Mouse (Mus musculus) limb, embryonic 13.5 days (tissue): ENCODE measurements around the gene Marc2. TPM values are rescaled to one million over a fixed set of nuclear protein-coding genes. Genes with fewer than 3 reads are reported as not detected.

Source experiments
- ATAC-seq: fragments of 200-750 bp; cut with Nextera tagmentation; 2 replicates; pipeline ENCODE4 v1.8.0; 2017; ENCODE audit warnings: low read depth, moderate number of reproducible peaks, moderate TSS enrichment; ENCODE audit not compliant: low FRiP score
- H3K27ac ChIP-seq: fragments of 300-500 bp; sonication (generic); 2 replicates; pipeline ENCODE4 v1.5.1; 2015; ENCODE audit warnings: inconsistent platforms, mild to moderate bottlenecking, moderate library complexity
- H3K27me3 ChIP-seq: fragments of 300-500 bp; sonication (generic); 2 replicates; pipeline ENCODE4 v1.6.1; 2015; ENCODE audit warnings: mild to moderate bottlenecking, inconsistent platforms
- H3K36me3 ChIP-seq: fragments of 300-500 bp; sonication (generic); 2 replicates; pipeline ENCODE4 v1.6.1; 2015; ENCODE audit warnings: inconsistent platforms, mild to moderate bottlenecking, moderate library complexity
- H3K4me1 ChIP-seq: fragments of 300-500 bp; sonication (generic); 2 replicates; pipeline ENCODE4 v1.6.1; 2015; ENCODE audit warnings: inconsistent platforms
- H3K4me2 ChIP-seq: fragments of 300-500 bp; sonication (generic); replicated peaks from 2 replicates; pipeline ENCODE4 v1.6.1; 2015; ENCODE audit warnings: inconsistent platforms, mild to moderate bottlenecking, moderate library complexity
- H3K4me3 ChIP-seq: fragments of 300-500 bp; sonication (generic); 2 replicates; pipeline ENCODE4 v1.5.1; 2015; ENCODE audit warnings: moderate library complexity, mild to moderate bottlenecking, inconsistent platforms
- H3K9ac ChIP-seq: fragments of 300-500 bp; sonication (generic); 2 replicates; pipeline ENCODE4 v1.6.1; 2015; ENCODE audit warnings: mild to moderate bottlenecking, inconsistent platforms
- H3K9me3 ChIP-seq: fragments of 300-500 bp; sonication (generic); 2 replicates; pipeline ENCODE4 v1.6.1; 2016; ENCODE audit warnings: inconsistent platforms
- WGBS: fragments of 180-500 bp; shearing (Covaris S2); methylation state at CpG from one replicate; pipeline ENCODE4 v1.1.7; 2015; 5-methylcytosine and 5-hydroxymethylcytosine counted together
- polyA plus RNA-seq: library from polyadenylated mRNA; unstranded; fragments of >200 nt; fragmentation: Nextera tagmentation; extraction: Ambion mirVana; gene quantifications from 2 replicates; pipeline ENCODE4 v1.2.1, GENCODE M21; 2015

Gene Marc2
- polyA plus RNA-seq, 1 experiment from 2014 or later: 167 TPM

DNA sequence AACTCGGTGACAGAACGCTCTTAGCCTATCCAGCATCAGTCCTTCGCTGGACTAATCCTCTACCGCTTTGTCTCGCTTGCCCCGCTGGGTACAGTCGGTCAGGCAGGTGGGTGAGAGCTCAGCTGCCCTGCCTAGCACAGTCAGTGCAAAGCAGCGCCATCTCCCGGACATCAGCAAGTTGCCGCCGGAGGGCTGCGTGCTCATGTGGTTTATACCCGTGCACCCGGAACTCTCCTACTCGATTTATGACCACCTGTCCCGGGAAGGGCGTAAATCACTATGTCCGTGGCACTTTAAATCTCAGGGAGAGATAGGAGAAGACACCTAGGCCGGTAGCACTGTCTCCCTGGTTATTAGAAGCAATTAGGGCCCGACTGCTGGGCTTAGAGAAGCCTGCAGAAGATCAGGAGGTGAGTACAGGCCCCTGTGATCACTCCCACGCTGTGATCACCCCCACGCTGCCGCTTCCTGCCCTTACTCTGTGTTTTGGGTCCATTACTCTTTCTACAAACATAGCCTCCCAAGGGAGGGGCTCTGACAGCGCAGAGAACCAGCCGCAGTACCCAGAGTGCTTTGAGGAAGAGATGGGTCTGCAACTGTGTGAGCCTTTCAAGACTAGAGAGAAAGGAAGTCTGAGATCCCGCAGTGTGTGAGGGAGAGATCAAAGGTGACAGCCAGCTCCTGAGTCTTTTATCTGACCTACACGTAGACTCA, 52.9 kb downstream of the Marc2 start:
- no peak overlapping the region for H3K4me3 ChIP-seq
- H3K9ac ChIP-seq: no peak overlapping the region
- H3K9me3 ChIP-seq: no peaks in the 10 kb centered on the region
- H3K4me2 ChIP-seq: peak overlapping the region; percentile 23; the same call in 1 of the 2 replicates
- no peaks in the 10 kb centered on the region for H3K36me3 ChIP-seq
- no peaks in the 10 kb centered on the region for H3K4me1 ChIP-seq
- no peak for ATAC-seq
- H3K27ac ChIP-seq: no peak overlapping the region
- WGBS: 9% methylated on average over 27 of the region's 27 CpGs
- peaks cover 20% of the 10 kb centered on the region for H3K27me3 ChIP-seq

DNA sequence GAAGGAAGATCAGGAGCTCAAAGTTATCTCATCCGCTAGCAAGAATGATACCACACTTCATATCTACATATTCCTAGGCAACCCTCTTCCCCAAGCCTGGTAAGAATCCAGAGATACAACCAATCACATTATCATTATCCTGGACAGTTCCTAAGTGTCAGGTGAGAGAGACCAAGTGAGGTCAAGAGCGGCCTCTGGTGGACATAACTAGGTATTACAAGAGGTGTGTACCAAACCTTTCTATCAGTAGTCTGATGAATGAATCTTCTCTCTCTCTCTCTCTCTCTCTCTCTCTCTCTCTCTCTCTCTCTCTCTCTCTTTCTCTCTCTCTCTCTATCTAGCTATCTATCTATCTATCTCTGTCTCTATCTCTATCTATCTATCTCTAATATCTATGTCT, 55.1 kb downstream of the Marc2 start:
- Histone ChIP-seq H3K27ac (no peak overlapping the region), H3K9me3 (no peaks in the 10 kb centered on the region), H3K36me3 (no peaks in the 10 kb centered on the region), H3K4me1 (no peaks in the 10 kb centered on the region), H3K4me2 (no peak overlapping the region), H3K4me3 (no peak overlapping the region), H3K27me3 (peaks cover 20% of the 10 kb centered on the region), H3K9ac (no peak overlapping the region)
- 5% methylated on average over 2 of the region's 2 CpGs for WGBS
- no peak for ATAC-seq

DNA sequence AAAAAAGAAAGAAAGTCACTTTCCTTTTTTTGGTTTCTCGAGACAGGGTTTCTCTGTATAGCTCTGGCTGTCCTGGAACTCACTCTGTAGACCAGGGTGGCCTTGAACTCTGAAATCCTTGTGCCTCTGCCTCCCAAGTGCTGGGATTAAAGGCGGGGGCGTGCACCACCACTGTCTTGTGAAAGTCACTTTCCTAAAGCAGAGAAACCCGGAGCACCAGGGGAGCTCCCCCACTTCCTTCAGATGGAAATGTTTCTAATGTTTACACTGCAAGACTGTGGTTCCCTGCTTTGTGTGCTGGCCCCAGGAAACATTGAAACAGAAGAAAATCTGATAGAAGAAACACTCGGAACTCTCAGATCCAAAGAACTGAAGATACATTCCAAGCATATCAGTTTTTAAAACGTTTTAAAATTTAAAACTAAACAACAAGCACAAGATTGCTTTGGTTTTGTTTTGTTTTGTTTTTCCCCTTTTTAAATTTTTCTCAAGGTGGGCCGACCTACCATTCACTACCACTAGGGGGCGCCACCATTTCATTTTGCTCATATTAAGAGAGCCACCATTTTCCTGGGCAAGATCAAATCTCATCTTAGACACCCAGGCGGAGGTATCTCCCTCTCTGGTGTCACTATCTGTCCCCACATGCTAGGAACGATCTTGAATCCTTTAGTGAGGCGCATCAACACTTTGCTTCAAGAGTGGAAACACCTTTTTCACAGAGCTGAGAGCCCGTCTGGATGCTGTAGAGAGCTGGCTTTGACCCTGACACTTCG, 59.7 kb downstream of the Marc2 start:
- H3K9me3 ChIP-seq: no peaks in the 10 kb centered on the region
- no peak for ATAC-seq
- 66% methylated on average over 13 of the region's 13 CpGs for WGBS

DNA sequence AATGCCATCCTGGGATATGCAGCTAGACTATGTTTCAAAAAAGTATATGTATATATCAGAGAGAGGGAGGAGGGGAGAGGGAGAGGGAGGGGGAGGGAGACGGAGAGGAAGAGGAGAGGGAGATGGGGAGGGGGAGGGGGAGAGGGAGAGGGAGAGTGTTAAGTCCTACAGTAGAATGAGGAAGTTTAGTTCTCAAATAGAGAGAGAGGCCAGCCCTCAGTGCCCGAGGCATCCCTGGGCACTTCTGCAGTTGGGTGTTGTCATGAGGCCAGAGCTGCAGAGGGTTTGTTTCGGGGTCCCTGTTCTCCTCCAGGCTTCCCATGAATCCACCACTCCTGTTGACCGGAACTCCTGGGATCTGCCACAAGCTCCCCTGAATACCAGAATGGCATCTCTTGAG, 62.6 kb downstream of the Marc2 start:
- Histone ChIP-seq H3K9me3 (no peaks in the 10 kb centered on the region), H3K27ac (no peak overlapping the region), H3K4me2 (no peak overlapping the region), H3K4me3 (no peak overlapping the region), H3K9ac (no peak overlapping the region), H3K4me1 (no peaks in the 10 kb centered on the region), H3K36me3 (no peaks in the 10 kb centered on the region), H3K27me3 (peaks cover 16% of the 10 kb centered on the region)
- 80% methylated on average over 4 of the region's 4 CpGs for WGBS
- no peak for ATAC-seq

More for the DNA sequence above, 59.7 kb downstream of the Marc2 start:
- H3K36me3 ChIP-seq: no peaks in the 10 kb centered on the region
- peaks cover 12% of the 10 kb centered on the region; the same call in 1 of the 2 replicates for H3K27me3 ChIP-seq
- no peaks in the 10 kb centered on the region for H3K4me1 ChIP-seq
- H3K9ac ChIP-seq: no peak overlapping the region
- H3K4me3 ChIP-seq: no peak overlapping the region
- H3K4me2 ChIP-seq: no peak overlapping the region
- no peak overlapping the region for H3K27ac ChIP-seq

DNA sequence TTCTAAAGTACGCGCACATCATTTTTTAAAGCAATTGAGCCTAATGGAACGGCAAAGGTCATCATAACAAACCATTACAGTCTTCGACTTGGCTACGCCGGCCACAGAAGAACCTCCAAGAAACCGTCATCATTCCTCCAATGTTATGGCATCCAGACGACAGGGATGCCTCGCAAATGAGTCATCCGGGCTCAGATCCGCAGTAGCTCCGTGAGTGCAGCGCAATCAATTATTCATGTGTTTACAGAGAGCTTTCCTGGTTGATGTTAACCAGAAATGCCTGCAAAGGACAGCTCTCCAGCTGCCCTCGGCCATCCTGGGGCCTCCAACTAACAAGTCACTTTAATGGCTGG, 64.1 kb downstream of the Marc2 start:
- Histone ChIP-seq H3K27ac (no peak overlapping the region), H3K4me3 (no peak overlapping the region), H3K27me3 (peaks cover 24% of the 10 kb centered on the region), H3K9ac (no peak overlapping the region), H3K4me1 (no peaks in the 10 kb centered on the region), H3K36me3 (no peaks in the 10 kb centered on the region), H3K4me2 (no peak overlapping the region), H3K9me3 (no peaks in the 10 kb centered on the region)
- WGBS: 23% methylated on average over 14 of the region's 14 CpGs
- no peak for ATAC-seq

DNA sequence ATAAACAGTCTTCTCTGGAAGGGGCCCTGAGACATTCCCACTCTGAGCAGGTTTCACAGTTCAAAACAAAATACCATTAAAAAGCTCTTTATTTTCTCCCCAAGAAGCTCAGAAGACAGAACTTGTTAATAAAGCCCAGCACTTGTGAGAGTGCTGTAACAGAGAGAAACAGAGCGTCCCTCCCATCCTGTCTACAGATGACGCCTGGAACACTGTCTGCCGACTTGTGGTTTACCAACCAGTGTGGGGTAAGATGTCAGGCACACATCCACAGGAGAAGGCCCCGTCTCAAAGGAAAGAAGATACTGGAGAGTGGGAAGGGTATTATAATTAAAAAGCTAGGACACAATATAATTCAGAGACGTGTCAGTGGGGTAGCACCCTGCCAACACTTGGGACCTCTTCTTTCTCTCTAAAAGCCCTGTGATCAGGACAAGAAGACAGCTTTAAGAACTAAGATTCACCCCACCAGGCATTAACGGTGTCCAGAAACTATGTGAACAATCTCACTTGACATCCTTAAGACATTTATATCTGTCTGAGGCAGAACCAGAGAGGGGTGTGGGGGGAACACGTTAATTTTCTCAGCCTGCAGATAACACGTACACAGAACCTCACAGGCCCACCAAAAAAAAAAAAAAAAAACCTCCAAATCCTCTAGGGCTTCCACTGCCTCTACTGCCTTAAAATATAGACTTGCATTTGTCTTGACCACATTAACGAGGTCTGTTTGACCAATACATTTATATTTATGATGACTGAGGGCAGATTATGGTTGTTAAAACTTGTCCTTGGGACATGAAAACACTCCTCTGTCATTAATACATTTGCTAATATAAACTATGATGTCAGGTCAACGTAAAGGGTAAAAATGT, 64.7 kb downstream of the Marc2 start:
- 51% methylated on average over 10 of the region's 10 CpGs for WGBS
- H3K36me3 ChIP-seq: no peaks in the 10 kb centered on the region

DNA sequence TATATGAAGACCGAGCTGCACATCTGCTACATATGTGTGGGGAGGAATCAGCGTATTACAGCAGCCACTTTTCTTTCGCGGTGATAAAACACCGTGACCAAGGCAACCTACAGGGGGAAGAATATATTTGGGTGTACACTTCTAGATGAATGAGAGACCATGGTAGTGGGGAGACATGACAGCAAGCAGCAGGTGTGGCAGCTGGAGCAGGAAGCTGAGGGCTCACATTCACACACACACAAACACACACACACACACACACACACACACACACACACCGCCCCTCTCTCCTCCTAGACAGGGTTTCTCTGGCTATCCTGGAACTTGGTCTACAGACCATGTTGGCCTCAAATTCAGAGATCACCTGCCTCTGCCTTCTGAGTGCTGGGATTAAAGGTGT, 68.1 kb downstream of the Marc2 start:
- no peak for ATAC-seq
- Histone ChIP-seq H3K9me3 (no peaks in the 10 kb centered on the region), H3K36me3 (no peaks in the 10 kb centered on the region), H3K27me3 (peaks cover 34% of the 10 kb centered on the region), H3K27ac (no peak overlapping the region), H3K9ac (no peak overlapping the region), H3K4me2 (no peak overlapping the region), H3K4me3 (no peak overlapping the region), H3K4me1 (no peaks in the 10 kb centered on the region)
- WGBS: 87% methylated on average over 6 of the region's 6 CpGs

More for the DNA sequence above, 64.7 kb downstream of the Marc2 start:
- no peak for ATAC-seq
- Histone ChIP-seq H3K27me3 (peaks cover 27% of the 10 kb centered on the region), H3K4me2 (no peak overlapping the region), H3K4me1 (no peaks in the 10 kb centered on the region), H3K9ac (no peak overlapping the region), H3K27ac (no peak overlapping the region), H3K9me3 (no peaks in the 10 kb centered on the region), H3K4me3 (no peak overlapping the region)

DNA sequence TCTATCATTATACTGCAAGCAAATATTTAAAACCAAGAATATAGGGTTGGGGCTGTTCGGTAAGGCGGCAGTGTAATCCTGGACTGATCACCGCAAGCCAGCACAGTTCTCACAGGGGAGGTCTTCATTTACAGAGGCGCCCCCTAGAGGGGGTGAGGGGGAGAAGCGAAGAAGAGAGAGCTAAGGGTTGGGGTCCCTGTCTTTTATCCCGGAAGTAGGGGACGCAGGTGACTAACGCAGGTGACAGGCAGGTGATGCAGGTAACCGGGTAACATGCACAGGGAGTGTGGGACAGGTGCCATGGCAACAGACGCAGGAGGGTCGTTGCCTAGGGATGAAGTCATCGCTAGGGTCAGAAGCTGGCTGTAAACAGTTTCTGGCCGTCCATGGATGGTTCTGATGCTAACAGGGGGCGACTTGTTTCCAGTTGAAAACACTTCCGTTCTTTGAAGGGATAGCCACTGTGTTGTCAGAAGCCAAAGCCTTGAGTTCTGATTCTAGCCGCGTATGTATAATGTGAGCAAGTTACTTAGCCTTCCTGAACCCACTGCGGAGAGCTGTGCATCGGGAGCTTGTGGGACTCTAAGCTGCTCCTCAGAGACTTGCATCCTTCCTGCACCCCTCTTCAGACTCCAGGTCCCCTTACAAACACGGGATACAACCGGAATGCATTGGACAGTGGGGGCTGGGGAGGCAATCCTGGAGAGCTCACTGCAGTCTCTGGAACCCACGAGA, 69.0 kb downstream of the Marc2 start:
- 32% methylated on average over 22 of the region's 22 CpGs for WGBS
- H3K4me3 ChIP-seq: no peak overlapping the region
- H3K27ac ChIP-seq: no peak overlapping the region
- H3K27me3 ChIP-seq: peaks cover 27% of the 10 kb centered on the region
- no peaks in the 10 kb centered on the region for H3K36me3 ChIP-seq
- no peaks in the 10 kb centered on the region for H3K9me3 ChIP-seq
- no peak for ATAC-seq
- no peak overlapping the region for H3K4me2 ChIP-seq
- H3K9ac ChIP-seq: no peak overlapping the region
- no peaks in the 10 kb centered on the region for H3K4me1 ChIP-seq

DNA sequence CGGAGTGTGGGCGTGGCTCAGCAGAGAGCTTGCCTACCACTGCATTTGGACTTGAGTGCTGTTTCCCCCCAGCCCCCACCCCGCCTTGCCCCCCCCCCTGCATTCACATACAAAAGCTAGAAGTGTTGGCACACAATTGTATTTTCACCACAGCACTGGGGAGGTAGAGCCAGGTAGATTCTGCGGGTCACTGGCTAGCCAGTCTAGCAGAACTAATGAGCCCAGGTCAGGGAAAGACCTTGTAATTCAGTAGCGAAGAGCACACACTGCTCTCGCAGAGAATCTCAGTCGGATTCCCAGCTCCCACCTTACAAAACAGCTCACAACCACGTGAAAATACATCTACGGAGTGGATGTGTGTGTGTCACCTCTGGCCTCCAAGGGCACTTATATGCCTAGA, 71.0 kb downstream of the Marc2 start:
- H3K4me2 ChIP-seq: no peak overlapping the region
- H3K27ac ChIP-seq: no peak overlapping the region
- 63% methylated on average over 9 of the region's 9 CpGs for WGBS
- H3K9me3 ChIP-seq: no peaks in the 10 kb centered on the region
- peaks cover 18% of the 10 kb centered on the region for H3K27me3 ChIP-seq
- ATAC-seq: no peak
- H3K9ac ChIP-seq: no peak overlapping the region
- H3K4me3 ChIP-seq: no peak overlapping the region
- no peaks in the 10 kb centered on the region for H3K36me3 ChIP-seq
- H3K4me1 ChIP-seq: peaks cover 9% of the 10 kb centered on the region

DNA sequence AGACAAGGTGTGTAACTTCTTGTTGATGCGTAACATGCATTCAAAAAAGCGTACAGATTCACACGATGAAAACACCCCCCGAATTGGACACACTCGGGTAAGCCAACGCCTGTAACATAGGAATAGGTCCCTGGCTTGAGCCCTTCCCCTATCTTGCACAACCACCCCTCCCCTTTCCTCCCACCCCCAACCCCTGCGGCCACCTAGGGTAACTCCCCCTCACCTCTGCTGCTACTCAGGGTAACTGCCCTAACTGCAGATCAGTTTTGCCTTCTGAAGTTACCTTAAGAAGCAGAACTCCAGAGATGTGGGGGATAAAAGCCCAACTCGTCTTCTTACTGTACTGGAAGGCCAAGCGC, 74.4 kb downstream of the Marc2 start:
- peak overlapping the region; percentile 9; the same call in 1 of the 2 replicates for H3K4me3 ChIP-seq
- ATAC-seq: no peak

DNA sequence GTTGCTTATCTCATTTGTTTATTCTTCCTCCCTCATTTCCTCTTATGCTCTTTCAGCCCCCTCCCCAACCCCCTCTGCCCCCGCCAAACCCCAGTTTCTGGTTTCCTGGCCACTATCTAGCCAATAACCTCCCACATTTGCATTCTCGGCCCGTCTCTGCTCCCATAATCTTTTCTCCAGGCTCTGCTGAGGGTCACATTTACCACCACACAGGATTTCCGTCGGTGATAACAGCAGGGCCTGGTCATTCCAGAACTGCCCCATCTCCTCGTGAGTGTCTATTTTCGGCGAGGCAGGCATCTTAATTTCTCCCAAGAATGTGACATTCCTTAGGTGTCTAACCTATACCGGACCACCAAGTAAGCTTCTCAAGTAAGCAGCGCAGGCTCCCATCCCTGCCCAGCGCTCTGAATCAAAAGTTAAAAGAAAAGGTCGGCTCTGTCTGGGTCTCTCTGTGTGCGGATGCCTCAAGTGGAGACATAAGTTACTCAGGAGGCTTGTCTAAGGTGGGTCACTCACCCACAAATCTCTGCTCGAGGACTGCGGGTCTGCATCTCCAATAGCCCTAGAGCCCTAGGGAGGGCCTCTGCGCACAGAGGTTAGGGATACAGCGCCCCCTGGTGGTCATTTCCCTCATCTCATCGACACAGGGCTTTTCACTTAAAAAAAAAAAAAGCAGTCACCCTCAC, 74.9 kb downstream of the Marc2 start:
- 16% methylated on average over 18 of the region's 18 CpGs for WGBS
- peak; percentile 61; the same call in 1 of the 2 replicates for ATAC-seq
- H3K4me2 ChIP-seq: peak overlapping the region; percentile 51
- H3K36me3 ChIP-seq: no peaks in the 10 kb centered on the region
- peaks cover 9% of the 10 kb centered on the region for H3K4me1 ChIP-seq
- no peaks in the 10 kb centered on the region for H3K9me3 ChIP-seq
- no peak overlapping the region for H3K9ac ChIP-seq
- H3K27ac ChIP-seq: no peak overlapping the region
- H3K27me3 ChIP-seq: peaks cover 7% of the 10 kb centered on the region
- H3K4me3 ChIP-seq: peak overlapping the region; percentile 9; the same call in 1 of the 2 replicates

More for the DNA sequence above, 74.4 kb downstream of the Marc2 start:
- 12% methylated on average over 9 of the region's 9 CpGs for WGBS
- H3K9ac ChIP-seq: no peak overlapping the region
- H3K4me1 ChIP-seq: peaks cover 9% of the 10 kb centered on the region
- no peak overlapping the region for H3K27ac ChIP-seq
- no peaks in the 10 kb centered on the region for H3K36me3 ChIP-seq
- peak overlapping the region; percentile 51 for H3K4me2 ChIP-seq
- peaks cover 7% of the 10 kb centered on the region for H3K27me3 ChIP-seq
- H3K9me3 ChIP-seq: no peaks in the 10 kb centered on the region
